Mouse (Mus musculus): ENCODE measurements around the gene Ctrc. TPM values are rescaled to one million over a fixed set of nuclear protein-coding genes. Genes with fewer than 3 reads are reported as not detected.

Gene Ctrc
- polyA plus RNA-seq, 1 experiment from 2014 or later, result not detected

DNA sequence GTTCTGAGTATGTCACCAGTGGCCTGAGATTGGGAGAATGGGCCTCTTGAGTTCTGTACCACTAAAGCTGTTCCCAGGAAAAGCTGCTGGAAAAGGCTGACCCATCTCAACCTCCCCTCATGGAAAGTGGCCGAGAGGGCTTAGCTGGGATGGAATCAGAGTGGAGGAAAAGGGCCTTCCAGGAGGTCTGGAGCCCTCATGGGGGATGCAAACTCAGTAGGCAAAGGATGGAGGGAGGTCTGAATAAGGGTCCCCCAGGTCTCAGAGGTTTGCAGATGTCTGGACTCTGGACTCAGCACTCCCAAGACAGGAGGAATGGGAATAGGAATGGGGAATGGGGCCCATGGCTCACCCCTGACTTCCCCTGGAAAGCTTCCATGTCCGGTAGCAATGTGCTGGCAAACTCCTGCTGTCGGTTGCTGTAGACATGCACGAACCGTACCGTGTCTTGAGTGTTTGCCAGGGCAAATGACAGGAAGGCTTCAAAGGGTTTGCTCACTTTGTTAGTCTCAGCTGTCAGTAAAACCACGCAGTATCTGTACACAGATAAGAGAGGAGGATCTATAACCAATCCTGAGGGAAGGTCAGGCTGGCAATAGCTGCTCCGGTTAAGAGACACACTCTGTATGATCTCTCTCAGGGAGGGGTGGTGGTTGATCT lies 76.5 kb downstream of the Ctrc start:
- Histone ChIP-seq H3K9me3 (replicated peaks) (no peaks in the 10 kb centered on the region), H3K4me2 (no peak overlapping the region), H3K4me1 (peaks cover 71% of the 10 kb centered on the region), H3K27me3 (replicated peaks) (no peaks in the 10 kb centered on the region), H3K9ac (0 out of 2 replicates have a peak overlapping the region, but pooled peaks have one; percentile 23), H3K36me3 (peaks cover 96% of the 10 kb centered on the region), H3K27ac (peak overlapping the region; percentile 43), H3K4me3 (no peak overlapping the region)
- 61% methylated on average over 8 of the region's 8 CpGs for WGBS (ENCODE audit: insufficient replicate concordance)
- ATAC-seq, result no peak

DNA sequence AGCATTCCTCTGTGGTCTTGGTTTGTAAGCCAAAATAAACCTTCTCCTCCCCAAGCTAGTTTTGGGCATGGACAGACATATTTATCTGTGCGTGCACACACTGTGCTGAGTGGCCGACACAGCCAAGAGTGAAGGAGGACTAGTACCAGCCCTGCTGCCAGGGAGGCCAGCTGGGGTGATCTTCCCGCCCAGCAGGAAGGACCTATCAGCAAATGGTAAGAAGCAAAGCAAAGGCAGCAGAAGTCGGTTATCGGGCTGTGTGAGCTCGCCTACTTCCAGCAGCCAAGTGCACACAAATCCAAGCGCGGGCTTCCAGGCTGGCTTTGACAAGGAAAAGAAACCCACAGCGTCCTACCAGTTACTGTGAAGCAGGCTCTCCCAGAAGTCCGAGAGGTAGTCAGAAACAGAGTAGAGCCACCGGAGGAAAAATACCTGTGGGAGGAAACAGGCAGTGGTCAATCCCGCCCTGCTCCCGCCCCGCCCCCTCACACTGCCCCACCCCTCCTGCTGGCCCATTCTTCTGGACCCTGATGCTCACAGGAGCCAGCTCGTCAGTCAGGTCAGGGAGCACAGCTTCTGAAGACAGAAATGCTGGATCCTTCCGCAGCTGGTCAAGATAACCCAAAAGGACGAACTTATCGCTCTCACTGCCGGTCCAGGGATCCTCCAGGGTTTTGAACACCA lies 78.7 kb downstream of the Ctrc start:
- WGBS (ENCODE audit: insufficient replicate concordance), result 59% methylated on average over 19 of the region's 19 CpGs
- ATAC-seq, result peak; percentile 92
- Histone ChIP-seq H3K4me3 (peak overlapping the region; percentile 33), H3K4me1 (peaks cover 67% of the 10 kb centered on the region), H3K9ac (peak overlapping the region; percentile 59), H3K4me2 (peak overlapping the region; percentile 65), H3K27me3 (replicated peaks) (no peaks in the 10 kb centered on the region), H3K9me3 (replicated peaks) (no peaks in the 10 kb centered on the region), H3K27ac (peak overlapping the region; percentile 91), H3K36me3 (peaks cover 96% of the 10 kb centered on the region)

GRCm38 (mm10) chr4:141766668-141767352 lies 79.3 kb downstream of the Ctrc start:
- no peaks in the 10 kb centered on the region for H3K9me3 ChIP-seq (replicated peaks)
- peak overlapping the region; percentile 59 for H3K9ac ChIP-seq
- peak overlapping the region; percentile 65 for H3K4me2 ChIP-seq
- H3K4me3 ChIP-seq, result peak overlapping the region; percentile 33
- peak overlapping the region; percentile 91 for H3K27ac ChIP-seq
- 71% methylated on average over 19 of the region's 19 CpGs for WGBS (ENCODE audit: insufficient replicate concordance)
- peaks cover 60% of the 10 kb centered on the region for H3K4me1 ChIP-seq
- H3K36me3 ChIP-seq, result peaks cover 96% of the 10 kb centered on the region
- H3K27me3 ChIP-seq (replicated peaks), result no peaks in the 10 kb centered on the region
- no peak for ATAC-seq

DNA sequence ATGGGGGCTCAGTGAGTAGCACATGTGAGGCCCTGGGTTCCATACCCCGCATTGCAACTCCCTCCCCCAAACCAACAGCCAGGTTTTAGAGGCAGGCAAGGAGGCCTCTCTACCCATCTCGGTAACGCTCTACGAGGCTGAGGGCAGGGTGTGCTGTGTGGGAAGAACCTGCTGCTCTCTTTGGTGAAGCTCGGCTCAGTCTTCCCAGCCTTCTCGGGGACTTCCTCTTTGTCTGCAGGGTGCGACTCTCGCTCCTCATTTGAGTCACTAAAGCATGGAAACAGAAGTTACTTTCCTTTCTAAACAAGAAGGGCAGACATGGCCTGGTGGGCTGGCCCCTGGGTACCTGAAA lies 79.9 kb downstream of the Ctrc start:
- 62% methylated on average over 8 of the region's 8 CpGs for WGBS (ENCODE audit: insufficient replicate concordance)
- Histone ChIP-seq H3K36me3 (peaks cover 96% of the 10 kb centered on the region), H3K4me2 (peak overlapping the region; percentile 65; the same call in 1 of the 2 replicates), H3K27ac (peak overlapping the region; percentile 91), H3K27me3 (replicated peaks) (no peaks in the 10 kb centered on the region), H3K4me3 (no peak overlapping the region), H3K9ac (no peak overlapping the region), H3K9me3 (replicated peaks) (no peaks in the 10 kb centered on the region), H3K4me1 (peaks cover 55% of the 10 kb centered on the region)
- no peak for ATAC-seq

DNA sequence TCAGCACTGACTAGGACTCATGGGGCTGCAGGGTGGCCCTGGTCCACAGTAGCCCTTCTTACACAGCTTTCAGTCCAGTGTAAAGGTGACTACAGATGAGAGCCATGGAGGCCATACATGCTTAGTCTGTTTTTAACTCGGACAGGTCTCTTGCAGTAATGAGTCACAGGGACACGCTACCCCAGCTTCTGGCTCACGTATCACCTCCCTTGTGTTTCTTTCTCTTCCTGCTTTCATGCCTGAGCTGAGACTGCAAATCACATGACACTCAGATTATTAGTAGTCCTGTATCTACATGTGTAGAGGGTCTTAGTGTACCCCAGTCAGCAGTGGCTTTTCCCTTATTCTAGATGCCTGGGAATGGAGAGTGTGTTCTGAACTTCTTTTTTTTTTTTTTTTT lies 81.2 kb downstream of the Ctrc start:
- Histone ChIP-seq H3K27ac (0 out of 2 replicates have a peak overlapping the region, but pooled peaks have one; percentile 4), H3K9ac (no peak overlapping the region), H3K36me3 (peaks cover 96% of the 10 kb centered on the region), H3K4me3 (no peak overlapping the region), H3K9me3 (replicated peaks) (no peaks in the 10 kb centered on the region), H3K4me1 (peaks cover 51% of the 10 kb centered on the region), H3K27me3 (replicated peaks) (no peaks in the 10 kb centered on the region), H3K4me2 (no peak overlapping the region)
- no peak for ATAC-seq
- WGBS (ENCODE audit: insufficient replicate concordance), result 80% methylated on average over 3 of the region's 3 CpGs

Other genes with a start within 250 kb of the Ctrc start
- 4.0 and 5.3 TPM in 2 replicates for gene Fblim1, start 240.3 kb downstream of the Ctrc start, polyA plus RNA-seq (2016; fragmentation: Nextera tagmentation; extraction: Ambion mirVana)
- 3.2 and 3.6 TPM in 2 replicates for gene Tmem82, start 227.7 kb downstream of the Ctrc start, polyA plus RNA-seq (2016; fragmentation: Nextera tagmentation; extraction: Ambion mirVana)
- not detected in 2 replicates for gene Slc25a34, start 222.5 kb downstream of the Ctrc start, polyA plus RNA-seq (2016; fragmentation: Nextera tagmentation; extraction: Ambion mirVana)
- 1.9 and 2.4 TPM in 2 replicates for gene Plekhm2, start 181.5 kb downstream of the Ctrc start, polyA plus RNA-seq (2016; fragmentation: Nextera tagmentation; extraction: Ambion mirVana)
- gene Rsc1a1, start 160.8 kb downstream of the Ctrc start, polyA plus RNA-seq (2016; fragmentation: Nextera tagmentation; extraction: Ambion mirVana), result 0.74 TPM in 1 of 2 replicates, not detected in the other
- gene Ddi2, start 122.9 kb downstream of the Ctrc start, polyA plus RNA-seq (2016; fragmentation: Nextera tagmentation; extraction: Ambion mirVana), result 28.0 and 28.6 TPM in 2 replicates
- 16.0 and 16.3 TPM in 2 replicates for gene Agmat, start 99.7 kb downstream of the Ctrc start, polyA plus RNA-seq (2016; fragmentation: Nextera tagmentation; extraction: Ambion mirVana)
- gene Dnajc16, start 55.4 kb downstream of the Ctrc start, polyA plus RNA-seq (2016; fragmentation: Nextera tagmentation; extraction: Ambion mirVana), result 3.1 and 3.2 TPM in 2 replicates
- gene Casp9, start 52.7 kb downstream of the Ctrc start, polyA plus RNA-seq (2016; fragmentation: Nextera tagmentation; extraction: Ambion mirVana), result 13.5 and 14.5 TPM in 2 replicates
- gene Cela2a, start 20.2 kb downstream of the Ctrc start, polyA plus RNA-seq (2016; fragmentation: Nextera tagmentation; extraction: Ambion mirVana), result not detected in 2 replicates
- 75.0 and 75.6 TPM in 2 replicates for gene Efhd2, start 28.6 kb upstream of the Ctrc start, polyA plus RNA-seq (2016; fragmentation: Nextera tagmentation; extraction: Ambion mirVana)
- 0.61 and 0.96 TPM in 2 replicates for gene Fhad1, start 168.7 kb upstream of the Ctrc start, polyA plus RNA-seq (2016; fragmentation: Nextera tagmentation; extraction: Ambion mirVana)
- gene Tmem51, start 237.9 kb upstream of the Ctrc start, polyA plus RNA-seq (2016; fragmentation: Nextera tagmentation; extraction: Ambion mirVana), result 14.0 and 15.5 TPM in 2 replicates

All from liver, embryonic 12.5 days (tissue).